Mouse (Mus musculus) MEL (cell line): Measurements from ENCODE around the gene Egfl8. TPM values are rescaled to one million over a fixed set of nuclear protein-coding genes. Genes with fewer than 3 reads are reported as not detected.

ENCODE experiments used
- DNase-seq: peaks from one replicate; pipeline ENCODE4 v3.0.0; 2011; ENCODE audit warnings: low read depth, low spot score
- H3K27ac ChIP-seq: 2 replicates; pipeline ENCODE4 v1.5.1; 2012; ENCODE audit warnings: low read depth, mild to moderate bottlenecking, control low read depth, low read length, moderate library complexity; ENCODE audit not compliant: control insufficient read depth
- H3K27me3 ChIP-seq, 2 experiments: fragments of 150-350 bp in 1 of 2; sonication (generic) in 1 of 2; 2 replicates each; pipeline ENCODE4 v1.6.1; 2012; ENCODE audit warnings: low read length in 2 of 2, mild to moderate bottlenecking in 2 of 2, improper control_type of control experiment in 1 of 2, moderate library complexity in 1 of 2; ENCODE audit not compliant: insufficient read depth in 2 of 2, control insufficient read depth in 1 of 2
- H3K36me3 ChIP-seq, 2 experiments: 2 replicates each; pipeline ENCODE4 v1.6.1; 2012 to 2014; ENCODE audit warnings: low read length in 2 of 2, improper control_type of control experiment in 1 of 2, inconsistent platforms in 1 of 2, mild to moderate bottlenecking in 1 of 2; ENCODE audit not compliant: insufficient read depth in 2 of 2, control insufficient read depth in 1 of 2
- H3K4me1 ChIP-seq, 2 experiments: fragments of 150-350 bp in 1 of 2; sonication (generic) in 1 of 2; 2 replicates each; pipeline ENCODE4 v1.6.1; 2012; ENCODE audit warnings: low read length in 2 of 2, improper control_type of control experiment in 1 of 2, mild to moderate bottlenecking in 1 of 2; ENCODE audit not compliant: insufficient read depth in 2 of 2, control insufficient read depth in 1 of 2
- H3K4me3 ChIP-seq, 2 experiments: fragments of 150-350 bp in 1 of 2; sonication (generic) in 1 of 2; 2 replicates each; pipeline ENCODE4 v1.5.1; 2012; ENCODE audit warnings: low read depth in 2 of 2, low read length in 2 of 2, mild to moderate bottlenecking in 2 of 2, moderate library complexity in 2 of 2, control low read depth in 1 of 2, improper control_type of control experiment in 1 of 2; ENCODE audit not compliant: control insufficient read depth in 1 of 2, insufficient read depth in 1 of 2
- H3K79me2 ChIP-seq: 2 replicates; pipeline ENCODE4 v1.6.1; 2012; ENCODE audit warnings: mild to moderate bottlenecking, low read length, moderate library complexity; ENCODE audit not compliant: control insufficient read depth, poor library complexity, insufficient read depth
- H3K9ac ChIP-seq: 2 replicates; pipeline ENCODE4 v1.6.1; 2012; ENCODE audit warnings: low read depth, mild to moderate bottlenecking, control low read depth, low read length, moderate library complexity; ENCODE audit not compliant: control insufficient read depth, poor library complexity, severe bottlenecking
- H3K9me3 ChIP-seq: fragments of 150-350 bp; sonication (generic); replicated peaks from 2 replicates; pipeline ENCODE4 v1.6.1; 2012; ENCODE audit warnings: mild to moderate bottlenecking, low read length, improper control_type of control experiment, moderate library complexity; ENCODE audit not compliant: insufficient read depth
- CHD1 ChIP-seq: IDR thresholded peaks from 2 replicates; pipeline ENCODE4 v1.6.1; 2012; ENCODE audit warnings: low read depth, mild to moderate bottlenecking, inconsistent platforms, low read length, improper control_type of control experiment
- CHD2 ChIP-seq: IDR thresholded peaks from 2 replicates; pipeline ENCODE4 v1.6.1; 2011; ENCODE audit warnings: low read length, improper control_type of control experiment
- E2F4 ChIP-seq: IDR thresholded peaks from 2 replicates; pipeline ENCODE4 v1.6.1; 2011; ENCODE audit warnings: low read depth, low read length, improper control_type of control experiment, borderline replicate concordance
- EP300 ChIP-seq, 2 experiments: IDR thresholded peaks; 2 replicates each; pipeline ENCODE4 v1.6.1; 2011; ENCODE audit warnings: improper control_type of control experiment in 2 of 2, low read length in 2 of 2, low read depth in 1 of 2, mild to moderate bottlenecking in 1 of 2
- ETS1 ChIP-seq: IDR thresholded peaks from 2 replicates; pipeline ENCODE4 v1.6.1; 2012; ENCODE audit warnings: low read depth, mild to moderate bottlenecking, inconsistent platforms, low read length, improper control_type of control experiment, moderate library complexity
- GABPA ChIP-seq: IDR thresholded peaks from 2 replicates; pipeline ENCODE4 v1.6.1; 2012; ENCODE audit warnings: low read depth, mild to moderate bottlenecking, inconsistent platforms, low read length, improper control_type of control experiment, moderate library complexity
- GATA1 ChIP-seq: IDR thresholded peaks from 2 replicates; pipeline ENCODE4 v1.6.1; 2011; ENCODE audit warnings: low read depth, low read length, improper control_type of control experiment
- HCFC1 ChIP-seq: IDR thresholded peaks from 2 replicates; pipeline ENCODE4 v1.6.1; 2012; ENCODE audit warnings: low read depth, mild to moderate bottlenecking, inconsistent platforms, low read length, improper control_type of control experiment, moderate library complexity
- JUND ChIP-seq: IDR thresholded peaks from 2 replicates; pipeline ENCODE4 v1.6.1; 2011; ENCODE audit warnings: low read depth, mild to moderate bottlenecking, improper control_type of control experiment, low read length
- KAT2A ChIP-seq: conservative IDR thresholded peaks from 2 replicates; pipeline ENCODE4 v1.6.1; 2012; ENCODE audit warnings: low read depth, low read length, improper control_type of control experiment, inconsistent platforms
- MAX ChIP-seq: IDR thresholded peaks from 2 replicates; pipeline ENCODE4 v1.6.1; 2011; ENCODE audit warnings: low read length, improper control_type of control experiment
- MAZ ChIP-seq: IDR thresholded peaks from 2 replicates; pipeline ENCODE4 v1.6.1; 2012; ENCODE audit warnings: low read depth, mild to moderate bottlenecking, inconsistent platforms, low read length, improper control_type of control experiment
- MYB ChIP-seq: IDR thresholded peaks from 2 replicates; pipeline ENCODE4 v1.6.1; 2011; ENCODE audit warnings: mild to moderate bottlenecking, low read depth, low read length, improper control_type of control experiment
- MYC ChIP-seq: IDR thresholded peaks from 2 replicates; pipeline ENCODE4 v1.6.1; 2011; ENCODE audit warnings: low read depth, mild to moderate bottlenecking, low read length, improper control_type of control experiment, moderate library complexity
- NRF1 ChIP-seq: IDR thresholded peaks from 2 replicates; pipeline ENCODE4 v1.6.1; 2014; ENCODE audit warnings: low read depth, mild to moderate bottlenecking, inconsistent platforms, low read length, improper control_type of control experiment, moderate library complexity; ENCODE audit not compliant: poor library complexity, insufficient read depth, severe bottlenecking
- POLR2A ChIP-seq, 2 experiments: IDR thresholded peaks; 2 replicates each; pipeline ENCODE4 v1.6.1; 2011 to 2012; ENCODE audit warnings: low read length in 2 of 2, mild to moderate bottlenecking in 2 of 2, control low read depth in 1 of 2, improper control_type of control experiment in 1 of 2, low read depth in 1 of 2, moderate library complexity in 1 of 2; ENCODE audit not compliant: control insufficient read depth in 1 of 2, insufficient read depth in 1 of 2, poor library complexity in 1 of 2
- POLR2AphosphoS2 ChIP-seq: IDR thresholded peaks from 2 replicates; pipeline ENCODE4 v1.6.1; 2011; ENCODE audit warnings: low read length, improper control_type of control experiment
- RAD21 ChIP-seq: IDR thresholded peaks from 2 replicates; pipeline ENCODE4 v1.6.1; 2011; ENCODE audit warnings: mild to moderate bottlenecking, low read depth, low read length, improper control_type of control experiment
- SMC3 ChIP-seq: IDR thresholded peaks from 2 replicates; pipeline ENCODE4 v1.6.1; 2011; ENCODE audit warnings: low read depth, low read length, improper control_type of control experiment
- TAL1 ChIP-seq: IDR thresholded peaks from 2 replicates; pipeline ENCODE4 v1.6.1; 2012; ENCODE audit warnings: mild to moderate bottlenecking, inconsistent platforms, low read length, moderate library complexity, mixed read lengths
- TBP ChIP-seq: IDR thresholded peaks from 2 replicates; pipeline ENCODE4 v1.8.0; 2011; ENCODE audit warnings: low read depth, low read length, improper control_type of control experiment
- TCF12 ChIP-seq: IDR thresholded peaks from 2 replicates; pipeline ENCODE4 v1.6.1; 2014; ENCODE audit warnings: low read depth, mild to moderate bottlenecking, inconsistent platforms, low read length, improper control_type of control experiment, moderate library complexity
- UBTF ChIP-seq: IDR thresholded peaks from 2 replicates; pipeline ENCODE4 v1.6.1; 2012; ENCODE audit warnings: low read depth, mild to moderate bottlenecking, inconsistent platforms, low read length, improper control_type of control experiment, moderate library complexity, borderline replicate concordance; ENCODE audit not compliant: insufficient read depth
- USF1 ChIP-seq: IDR thresholded peaks from 2 replicates; pipeline ENCODE4 v1.6.1; 2014; ENCODE audit warnings: low read depth, mild to moderate bottlenecking, inconsistent platforms, low read length, improper control_type of control experiment, moderate library complexity
- USF2 ChIP-seq, 2 experiments: IDR thresholded peaks; 2 replicates each; pipeline ENCODE4 v1.6.1; 2011 to 2012; ENCODE audit warnings: improper control_type of control experiment in 2 of 2, low read length in 2 of 2, borderline replicate concordance in 1 of 2, inconsistent platforms in 1 of 2, low read depth in 1 of 2, mild to moderate bottlenecking in 1 of 2; ENCODE audit not compliant: insufficient read depth in 1 of 2
- ZC3H11A ChIP-seq: IDR thresholded peaks from 2 replicates; pipeline ENCODE4 v1.6.1; 2012; ENCODE audit warnings: low read depth, mild to moderate bottlenecking, inconsistent platforms, low read length, improper control_type of control experiment
- ZKSCAN1 ChIP-seq: IDR thresholded peaks from 2 replicates; pipeline ENCODE4 v1.6.1; 2012; ENCODE audit warnings: low read depth, mild to moderate bottlenecking, inconsistent platforms, low read length, improper control_type of control experiment, moderate library complexity
- ZMIZ1 ChIP-seq: IDR thresholded peaks from 2 replicates; pipeline ENCODE4 v1.6.1; 2012; ENCODE audit warnings: low read depth, mild to moderate bottlenecking, inconsistent platforms, low read length, improper control_type of control experiment, moderate library complexity
- ZNF384 ChIP-seq: IDR thresholded peaks from 2 replicates; pipeline ENCODE4 v1.6.1; 2012; ENCODE audit warnings: low read depth, mild to moderate bottlenecking, inconsistent platforms, low read length, improper control_type of control experiment
- polyA plus RNA-seq, 2 experiments: library from polyadenylated mRNA; stranded (reverse) in 1 of 2; unstranded in 1 of 2; fragments of >175 nt in 1 of 2; fragments of >200 nt in 1 of 2; gene quantifications; 2 replicates each; pipeline versions ENCODE4 v1.2.1 to v1.2.4; 2012; ENCODE audit warnings: low replicate concordance in 2 of 2, low read depth in 1 of 2; ENCODE audit not compliant: insufficient read length in 2 of 2, insufficient read depth in 1 of 2, missing spikeins in 1 of 2
- total RNA-seq: library from RNA; depleted of rRNA; stranded (reverse); fragments of 300-350 nt; gene quantifications from 2 replicates; pipeline ENCODE4 v1.2.3, GENCODE M21; 2012

The Egfl8 gene
- total and polyA plus RNA-seq, 3 experiments: 0.89 to 1.6 TPM; not detected in 1

GRCm38 (mm10) chr17:34606186-34607039, 9.4 kb downstream of the Egfl8 start:
- Histone ChIP-seq H3K36me3 (peaks cover 0 to 10% of the 10 kb centered on the region in 2 experiments; a peak in 2 of 4 replicates), H3K4me1 (peaks cover 6 to 26% of the 10 kb centered on the region in 2 experiments; a peak in 3 of 4 replicates), H3K9me3 (no peaks in the 10 kb centered on the region), H3K27ac (peak overlapping the region; percentile 39), H3K79me2 (peaks cover 53% of the 10 kb centered on the region), H3K4me3 (peak overlapping the region; percentile 95 to 99), H3K27me3 (no peaks in the 10 kb centered on the region), H3K9ac (peak overlapping the region; percentile 92)
- TF ChIP-seq RAD21: no peak
- no peak for TF ChIP-seq ZKSCAN1
- no peak for TF ChIP-seq ZC3H11A
- DNase-seq: no peak

GRCm38 (mm10) chr17:34605609-34606008, 10.2 kb downstream of the Egfl8 start:
- Histone ChIP-seq H3K27ac (peak overlapping the region; percentile 87), H3K4me3 (peak overlapping the region; percentile 95 to 99), H3K36me3 (peaks cover 0 to 10% of the 10 kb centered on the region in 2 experiments; a peak in 2 of 4 replicates), H3K27me3 (no peaks in the 10 kb centered on the region), H3K9me3 (no peaks in the 10 kb centered on the region), H3K9ac (peak overlapping the region; percentile 98), H3K79me2 (peaks cover 53% of the 10 kb centered on the region), H3K4me1 (peaks cover 6 to 26% of the 10 kb centered on the region in 2 experiments; a peak in 3 of 4 replicates)
- DNase-seq: peak; percentile 96
- TF ChIP-seq USF1 (no peak), MAX (no peak), POLR2A (IDR thresholded peaks at IDR 0.05; ENCODE audit: control insufficient read depth in 1 of 2, insufficient read depth in 1 of 2, low read depth in 1 of 2, low read length in 2 of 2, poor library complexity in 1 of 2) (peak; percentile 81 to 94), TAL1 (no peak), MYC (no peak), ETS1 (0 out of 2 replicates have a peak, but pooled peaks have one; percentile 15), RAD21 (no peak), USF2 (IDR thresholded peaks at IDR 0.05; ENCODE audit: borderline replicate concordance in 1 of 2, insufficient read depth in 1 of 2, low read depth in 1 of 2, low read length in 2 of 2) (no peak), SMC3 (no peak), EP300 (IDR thresholded peaks at IDR 0.05; ENCODE audit: low read depth in 1 of 2, low read length in 2 of 2) (0 out of 4 replicates have a peak, but pooled peaks of 1 of the 2 experiments have one; percentile 14), UBTF (no peak), TBP (peak; percentile 69), JUND (no peak), GABPA (no peak), MYB (no peak), ZNF384 (no peak), E2F4 (no peak), CHD1 (no peak; the same call in 1 of the 2 replicates), TCF12 (peak; percentile 64), MAZ (peak; percentile 97; the same call in 1 of the 2 replicates), NRF1 (0 out of 2 replicates have a peak, but pooled peaks have one; percentile 22), KAT2A (no peak), GATA1 (no peak), POLR2AphosphoS2 (peak; percentile 86), ZMIZ1 (peak; percentile 71), CHD2 (peak; percentile 29; the same call in 1 of the 2 replicates), ZC3H11A (no peak), HCFC1 (peak; percentile 85)
